Mouse (Mus musculus): Measurements from ENCODE around the gene Chchd2. TPM values are rescaled to one million over a fixed set of nuclear protein-coding genes. Genes with fewer than 3 reads are reported as not detected.

The Chchd2 gene
- polyA plus RNA-seq (2012; rRNA removed), result 797 and 866 TPM in 2 replicates

DNA sequence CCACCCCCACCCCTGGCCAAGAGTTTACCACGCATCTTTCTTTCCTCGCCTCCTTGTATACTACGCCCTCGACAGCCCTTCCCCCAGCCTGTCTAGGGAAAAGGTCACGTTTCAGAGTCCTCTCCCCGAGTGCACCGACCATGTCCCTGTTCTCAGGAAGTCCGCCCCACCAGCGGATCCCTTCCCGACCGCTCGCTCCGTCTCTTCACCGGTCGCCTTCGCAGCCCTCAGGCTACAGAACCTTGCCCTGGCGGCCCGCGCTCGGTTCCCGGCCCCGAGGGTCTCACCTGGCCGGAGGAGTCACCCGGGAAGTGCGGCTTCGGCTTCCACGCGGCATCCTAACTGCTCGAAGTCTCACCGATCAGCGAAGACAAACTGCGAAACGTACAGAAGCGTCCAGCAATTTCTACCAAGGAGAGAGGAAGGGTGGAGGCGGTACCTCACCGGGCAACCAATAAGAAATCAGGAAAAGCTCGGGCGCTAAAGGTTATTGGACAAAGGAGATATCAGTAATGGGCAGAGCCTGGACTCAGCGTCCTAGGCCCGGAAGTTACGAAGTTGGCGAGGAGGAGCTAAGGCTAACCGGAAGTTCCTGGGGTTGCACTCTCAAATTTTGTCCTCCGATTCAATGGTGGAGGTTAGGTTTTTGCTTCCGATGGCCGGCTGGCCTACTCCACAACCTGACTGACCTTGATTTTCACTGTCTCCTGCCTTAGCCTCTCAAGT, at the start of gene Chchd2:
Gene Chchd2, minus strand, starts transcription at position 560 of the 726 bp plus-strand sequence.
- TF ChIP-seq POLR2A (IDR thresholded peaks at IDR 0.05; ENCODE audit: borderline replicate concordance, insufficient read depth, low read length) (peak; percentile 92; the same call in 1 of the 2 replicates), CTCF (IDR thresholded peaks at IDR 0.05; ENCODE audit: borderline replicate concordance, insufficient read depth, low read depth, low read length) (no peak)
- WGBS, result under 1% methylated on average over 46 of the region's 46 CpGs
- Histone ChIP-seq H3K27me3 (ENCODE audit: control insufficient read depth, insufficient read depth, low read length) (no peaks in the 10 kb centered on the region), H3K27ac (ENCODE audit: insufficient read depth, low read length) (peak within 1 kb of the TSS; percentile 75), H3K4me3 (replicated peaks; ENCODE audit: insufficient read depth, low read depth, low read length) (peak within 1 kb of the TSS; percentile 98), H3K4me1 (ENCODE audit: control insufficient read depth, insufficient read depth, low read length) (no peaks in the 10 kb centered on the region)
- DNase-seq, result peak; percentile 96 to 98

DNA sequence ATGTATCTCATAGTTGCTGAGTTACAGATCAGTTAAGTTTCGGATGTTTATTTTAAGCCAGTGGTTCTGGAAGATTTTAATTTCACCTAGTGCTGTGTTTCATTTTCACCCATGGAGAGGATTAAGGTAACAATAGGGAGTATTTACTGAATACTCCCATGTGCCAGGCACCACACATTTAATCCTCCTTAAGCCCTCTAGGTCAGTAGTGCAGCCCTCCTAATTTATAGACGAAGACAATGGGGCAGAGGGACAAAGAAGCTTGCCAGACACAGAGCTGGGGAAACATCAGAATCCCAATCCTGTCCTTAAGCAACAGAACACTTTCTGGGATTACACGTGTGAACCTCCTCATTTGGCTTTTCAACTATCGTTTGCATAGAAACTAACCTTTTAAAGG, 49.7 kb upstream of the Chchd2 start:
- no peak for DNase-seq
- TF ChIP-seq POLR2A (IDR thresholded peaks at IDR 0.05; ENCODE audit: borderline replicate concordance, insufficient read depth, low read length), result no peak
- no peak for TF ChIP-seq CTCF (IDR thresholded peaks at IDR 0.05; ENCODE audit: borderline replicate concordance, insufficient read depth, low read depth, low read length)
- 62% methylated on average over 4 of the region's 4 CpGs for WGBS

GRCm38 (mm10) chr5:129929924-129930855, 42.9 kb upstream of the Chchd2 start:
- no peaks in the 10 kb centered on the region for H3K4me1 ChIP-seq (ENCODE audit: control insufficient read depth, insufficient read depth, low read length)
- no peak for TF ChIP-seq CTCF (IDR thresholded peaks at IDR 0.05; ENCODE audit: borderline replicate concordance, insufficient read depth, low read depth, low read length)
- no peak for TF ChIP-seq POLR2A (IDR thresholded peaks at IDR 0.05; ENCODE audit: borderline replicate concordance, insufficient read depth, low read length)
- H3K27ac ChIP-seq (ENCODE audit: insufficient read depth, low read length), result no peak overlapping the region
- H3K4me3 ChIP-seq (replicated peaks; ENCODE audit: insufficient read depth, low read depth, low read length), result no peak overlapping the region
- no peaks in the 10 kb centered on the region for H3K27me3 ChIP-seq (ENCODE audit: control insufficient read depth, insufficient read depth, low read length)
- no peak for DNase-seq
- 49% methylated on average over 9 of the region's 9 CpGs for WGBS

More for the DNA sequence above, 49.7 kb upstream of the Chchd2 start:
- Histone ChIP-seq H3K27ac (ENCODE audit: insufficient read depth, low read length) (no peak overlapping the region), H3K4me3 (replicated peaks; ENCODE audit: insufficient read depth, low read depth, low read length) (no peak overlapping the region), H3K4me1 (ENCODE audit: control insufficient read depth, insufficient read depth, low read length) (no peaks in the 10 kb centered on the region), H3K27me3 (ENCODE audit: control insufficient read depth, insufficient read depth, low read length) (no peaks in the 10 kb centered on the region)

- TF ChIP-seq POLR2A (IDR thresholded peaks at IDR 0.05; ENCODE audit: borderline replicate concordance, insufficient read depth, low read length), result no peak
- no peak for TF ChIP-seq CTCF (IDR thresholded peaks at IDR 0.05; ENCODE audit: borderline replicate concordance, insufficient read depth, low read depth, low read length)
- Histone ChIP-seq H3K4me3 (replicated peaks; ENCODE audit: insufficient read depth, low read depth, low read length) (no peak overlapping the region), H3K27ac (ENCODE audit: insufficient read depth, low read length) (no peak overlapping the region), H3K4me1 (ENCODE audit: control insufficient read depth, insufficient read depth, low read length) (no peaks in the 10 kb centered on the region), H3K27me3 (ENCODE audit: control insufficient read depth, insufficient read depth, low read length) (no peaks in the 10 kb centered on the region)
- 78% methylated on average over 5 of the region's 5 CpGs for WGBS
- DNase-seq, result no peak
These were observed 38.7 kb upstream of the Chchd2 start for GRCm38 (mm10) chr5:129925933-129926332.

GRCm38 (mm10) chr5:129924820-129925452, 37.7 kb upstream of the Chchd2 start:
- 90% methylated on average over 8 of the region's 8 CpGs for WGBS
- TF ChIP-seq CTCF (IDR thresholded peaks at IDR 0.05; ENCODE audit: borderline replicate concordance, insufficient read depth, low read depth, low read length), result no peak
- no peak for TF ChIP-seq POLR2A (IDR thresholded peaks at IDR 0.05; ENCODE audit: borderline replicate concordance, insufficient read depth, low read length)

GRCm38 (mm10) chr5:129921972-129922371, 34.7 kb upstream of the Chchd2 start:
- 94% methylated on average over 4 of the region's 4 CpGs for WGBS
- no peak overlapping the region for H3K4me3 ChIP-seq (replicated peaks; ENCODE audit: insufficient read depth, low read depth, low read length)
- DNase-seq, result no peak
- H3K27ac ChIP-seq (ENCODE audit: insufficient read depth, low read length), result no peak overlapping the region
- H3K27me3 ChIP-seq (ENCODE audit: control insufficient read depth, insufficient read depth, low read length), result no peaks in the 10 kb centered on the region
- H3K4me1 ChIP-seq (ENCODE audit: control insufficient read depth, insufficient read depth, low read length), result no peaks in the 10 kb centered on the region
- no peak for TF ChIP-seq CTCF (IDR thresholded peaks at IDR 0.05; ENCODE audit: borderline replicate concordance, insufficient read depth, low read depth, low read length)
- no peak for TF ChIP-seq POLR2A (IDR thresholded peaks at IDR 0.05; ENCODE audit: borderline replicate concordance, insufficient read depth, low read length)

More at GRCm38 (mm10) chr5:129924820-129925452, 37.7 kb upstream of the Chchd2 start:
- H3K27ac ChIP-seq (ENCODE audit: insufficient read depth, low read length), result no peak overlapping the region
- no peaks in the 10 kb centered on the region for H3K27me3 ChIP-seq (ENCODE audit: control insufficient read depth, insufficient read depth, low read length)
- H3K4me1 ChIP-seq (ENCODE audit: control insufficient read depth, insufficient read depth, low read length), result no peaks in the 10 kb centered on the region
- no peak for DNase-seq
- H3K4me3 ChIP-seq (replicated peaks; ENCODE audit: insufficient read depth, low read depth, low read length), result no peak overlapping the region

- TF ChIP-seq POLR2A (IDR thresholded peaks at IDR 0.05; ENCODE audit: borderline replicate concordance, insufficient read depth, low read length) (no peak), CTCF (IDR thresholded peaks at IDR 0.05; ENCODE audit: borderline replicate concordance, insufficient read depth, low read depth, low read length) (no peak)
- Histone ChIP-seq H3K4me1 (ENCODE audit: control insufficient read depth, insufficient read depth, low read length) (no peaks in the 10 kb centered on the region), H3K27me3 (ENCODE audit: control insufficient read depth, insufficient read depth, low read length) (no peaks in the 10 kb centered on the region), H3K4me3 (replicated peaks; ENCODE audit: insufficient read depth, low read depth, low read length) (no peak overlapping the region), H3K27ac (ENCODE audit: insufficient read depth, low read length) (no peak overlapping the region)
- WGBS, result 76% methylated on average over 8 of the region's 8 CpGs
- no peak for DNase-seq
These were observed 32.0 kb upstream of the Chchd2 start for GRCm38 (mm10) chr5:129919320-129919719.
